Mouse (Mus musculus): ENCODE measurements at regions not wholly inside any gene's neighbourhood (a gene's known extent, or its start where the extent isn't known, plus 50 kb on each side); places are given as distances from the start of the nearest gene placed in this dataset.

DNA sequence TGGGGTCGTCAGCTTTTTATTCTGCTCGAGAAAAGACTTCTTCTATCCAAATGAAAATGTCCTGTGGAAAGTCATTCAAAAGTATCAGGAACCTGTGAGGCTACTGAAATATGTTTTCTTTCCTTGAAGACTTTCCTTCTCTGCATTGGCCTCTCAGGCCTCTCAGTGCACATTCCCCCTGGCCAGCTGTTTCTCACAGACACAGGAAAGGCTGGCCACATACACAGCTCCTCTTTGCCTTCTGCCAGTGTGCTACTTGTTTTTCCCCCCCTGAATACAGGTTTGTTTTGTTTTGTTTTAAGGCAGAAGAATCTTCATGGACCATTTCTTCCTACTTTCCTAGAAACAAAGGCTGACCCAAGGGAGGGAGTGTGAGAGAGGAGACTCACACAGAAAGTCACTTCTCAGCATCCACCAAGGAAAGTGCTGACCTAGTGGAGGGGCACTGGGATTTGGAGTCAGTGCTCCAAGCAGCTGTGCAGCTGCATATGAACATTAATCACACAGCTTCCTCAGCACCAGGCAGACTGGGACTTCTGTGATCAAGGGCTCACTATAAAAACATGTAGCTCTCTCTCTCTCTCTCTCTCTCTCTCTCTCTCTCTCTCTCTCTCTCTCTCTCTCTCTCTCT is 324.0 kb downstream of the Etaa1 start:
- DNase-seq (ENCODE audit: low spot score) = no peak

GRCm38 (mm10) chr11:17630172-17630553 is 323.5 kb downstream of the Etaa1 start:
- DNase-seq (ENCODE audit: low spot score) = no peak

GRCm38 (mm10) chr11:17637158-17637557 is 316.5 kb downstream of the Etaa1 start:
- DNase-seq (ENCODE audit: low spot score) = no peak

GRCm38 (mm10) chr11:17639922-17640321 is 313.8 kb downstream of the Etaa1 start:
- no peak for DNase-seq (ENCODE audit: low spot score)

DNA sequence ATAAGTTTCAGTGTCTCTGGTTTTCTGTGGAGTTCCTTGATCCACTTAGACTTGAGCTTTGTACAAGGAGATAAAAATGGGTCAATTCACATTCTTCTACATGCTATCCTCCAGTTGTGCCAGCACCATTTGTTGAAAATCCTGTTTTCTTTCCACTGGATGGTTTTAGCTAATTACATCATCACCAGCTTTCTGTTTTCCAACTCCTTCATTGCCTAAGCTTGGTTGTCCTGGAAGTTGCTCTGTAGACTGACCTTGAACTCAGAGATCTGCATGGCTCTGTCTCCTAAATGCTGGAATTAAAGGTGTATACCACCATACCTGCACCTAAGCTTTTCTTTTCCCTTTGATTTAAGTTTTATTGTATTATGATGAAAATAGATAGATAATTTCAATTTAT is 306.2 kb downstream of the Etaa1 start:
- no peak for DNase-seq (ENCODE audit: low spot score)

DNA sequence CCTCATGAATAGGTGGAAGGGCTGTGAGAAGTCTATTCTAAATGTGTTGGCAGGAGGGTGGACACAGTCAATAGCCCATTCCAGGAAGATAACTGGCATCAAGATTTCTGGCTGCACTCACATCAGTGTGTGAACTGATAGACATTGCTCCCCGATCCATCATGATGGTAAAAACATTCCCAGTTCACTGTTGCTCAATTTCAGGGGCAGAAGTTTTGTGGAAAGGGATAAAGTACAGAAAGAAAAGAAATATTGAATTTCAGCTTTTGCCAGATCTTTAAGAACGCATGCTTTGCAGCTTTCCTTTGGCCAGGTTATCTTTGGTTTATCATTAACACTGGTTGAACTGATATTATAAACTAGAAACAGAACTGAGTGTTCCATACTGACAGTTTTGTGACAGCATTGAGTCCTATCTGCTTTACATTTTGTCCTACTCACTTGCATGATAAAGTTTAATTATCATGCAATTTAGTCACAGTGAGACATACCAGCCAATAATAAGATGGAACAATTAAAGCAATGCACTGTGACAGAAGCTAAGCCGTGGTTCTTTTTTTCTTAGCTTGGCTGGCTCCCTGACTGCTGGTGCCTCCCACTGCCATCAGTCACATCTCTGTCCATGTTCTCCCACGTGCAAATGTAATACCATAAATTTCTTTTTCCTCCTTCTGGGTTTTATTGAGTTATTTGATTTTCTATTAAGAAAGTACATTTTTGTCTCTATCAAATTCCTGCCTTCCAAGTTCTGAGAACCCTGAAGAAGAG is 302.1 kb downstream of the Etaa1 start:
- DNase-seq (ENCODE audit: low spot score) = no peak

GRCm38 (mm10) chr11:17655840-17656239 is 297.8 kb downstream of the Etaa1 start:
- no peak for DNase-seq (ENCODE audit: low spot score)

DNA sequence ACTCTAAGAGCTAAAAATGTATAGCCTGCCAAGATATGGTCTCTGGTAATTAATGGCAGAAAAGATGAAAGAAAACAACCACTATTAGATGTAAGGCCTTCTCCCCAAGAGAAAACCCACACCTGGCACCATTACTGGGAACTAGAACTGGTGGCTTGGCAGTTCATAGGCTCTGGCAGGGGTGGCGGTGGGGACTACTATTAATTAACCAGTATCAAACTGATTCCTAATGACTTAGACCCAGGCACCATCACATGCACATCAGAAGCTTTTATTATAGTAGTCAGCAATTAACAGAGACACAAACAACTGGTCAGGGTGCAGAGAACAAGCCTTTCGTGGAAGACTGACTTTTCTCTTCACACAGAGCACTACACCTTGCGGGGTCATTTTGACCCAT is 296.0 kb downstream of the Etaa1 start:
- no peak for DNase-seq (ENCODE audit: low spot score)

DNA sequence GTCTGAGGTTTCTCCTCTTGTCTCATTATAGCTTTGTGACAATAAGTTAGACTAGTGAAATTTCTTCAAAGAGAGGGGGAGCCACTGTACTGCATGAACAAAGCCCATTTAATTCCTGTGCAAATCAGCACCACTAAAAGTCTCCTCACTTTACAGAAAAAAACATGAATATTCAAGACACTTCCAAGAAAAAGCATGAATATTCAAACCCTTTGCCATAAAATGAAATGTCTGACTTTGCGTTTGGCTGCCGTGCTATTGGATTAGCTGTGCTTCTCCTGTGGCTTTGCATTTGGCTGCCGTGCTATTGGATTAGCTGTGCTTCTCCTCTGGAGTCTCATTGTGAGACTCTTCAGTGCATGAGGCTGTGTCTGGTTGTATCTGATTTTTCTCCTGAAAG is 295.4 kb downstream of the Etaa1 start:
- DNase-seq (ENCODE audit: low spot score) = no peak

DNA sequence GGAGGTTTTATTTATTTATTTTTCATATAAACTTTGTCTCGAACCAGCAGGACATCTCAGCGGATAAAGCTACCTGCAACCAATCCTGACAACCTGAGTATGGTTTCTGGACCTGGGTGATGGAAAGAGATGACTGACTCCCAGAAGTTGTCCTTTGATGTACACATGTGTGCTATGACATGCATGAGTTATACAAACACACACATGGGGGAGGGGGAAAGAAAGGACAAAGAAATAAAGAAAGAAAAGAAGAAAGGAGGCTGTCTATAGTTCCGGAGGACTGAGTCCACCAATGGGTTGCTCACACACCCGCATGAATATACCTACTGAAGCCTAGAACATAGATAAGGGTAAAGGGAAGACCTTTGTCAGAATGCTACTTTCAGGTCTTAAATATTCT is 295.0 kb downstream of the Etaa1 start:
- DNase-seq (ENCODE audit: low spot score) = no peak

- DNase-seq (ENCODE audit: low spot score) = no peak
Observed at GRCm38 (mm10) chr11:17663893-17664292, 289.8 kb downstream of the Etaa1 start.

- no peak for DNase-seq (ENCODE audit: low spot score)
Observed at GRCm38 (mm10) chr11:17665624-17666552, 287.8 kb downstream of the Etaa1 start.

- DNase-seq (ENCODE audit: low spot score) = no peak
Observed at GRCm38 (mm10) chr11:17680998-17681397, 272.7 kb downstream of the Etaa1 start.

GRCm38 (mm10) chr11:17685711-17686113 is 268.0 kb downstream of the Etaa1 start:
- peak; percentile 47 for DNase-seq (ENCODE audit: low spot score)

DNA sequence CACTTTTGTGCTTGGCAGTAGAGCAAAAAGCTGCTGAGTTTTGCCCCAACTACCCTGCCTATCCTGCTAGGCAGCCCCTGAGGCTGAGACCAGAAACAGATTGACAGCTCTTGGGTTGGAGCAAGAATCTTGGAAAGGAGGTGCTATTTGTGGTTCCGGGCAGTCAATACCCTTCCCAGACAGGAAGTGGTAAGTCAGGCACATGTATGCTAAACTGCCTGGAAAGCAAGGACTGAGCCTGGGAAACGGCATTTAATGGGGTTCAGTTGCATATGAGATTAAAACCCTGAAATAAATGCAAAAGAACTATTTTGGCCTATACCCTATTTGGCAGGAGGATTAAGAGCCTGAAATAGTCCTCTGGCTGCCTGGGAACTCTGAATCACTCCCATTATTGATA is 266.9 kb downstream of the Etaa1 start:
- no peak for DNase-seq (ENCODE audit: low spot score)

GRCm38 (mm10) chr11:17694145-17694544 is 259.5 kb downstream of the Etaa1 start:
- no peak for DNase-seq (ENCODE audit: low spot score)

- peak; percentile 54 for DNase-seq (ENCODE audit: low spot score)
Observed at GRCm38 (mm10) chr11:17708769-17709168, 244.9 kb downstream of the Etaa1 start.

GRCm38 (mm10) chr11:17722051-17722450 is 231.6 kb downstream of the Etaa1 start:
- DNase-seq (ENCODE audit: low spot score) = no peak

DNA sequence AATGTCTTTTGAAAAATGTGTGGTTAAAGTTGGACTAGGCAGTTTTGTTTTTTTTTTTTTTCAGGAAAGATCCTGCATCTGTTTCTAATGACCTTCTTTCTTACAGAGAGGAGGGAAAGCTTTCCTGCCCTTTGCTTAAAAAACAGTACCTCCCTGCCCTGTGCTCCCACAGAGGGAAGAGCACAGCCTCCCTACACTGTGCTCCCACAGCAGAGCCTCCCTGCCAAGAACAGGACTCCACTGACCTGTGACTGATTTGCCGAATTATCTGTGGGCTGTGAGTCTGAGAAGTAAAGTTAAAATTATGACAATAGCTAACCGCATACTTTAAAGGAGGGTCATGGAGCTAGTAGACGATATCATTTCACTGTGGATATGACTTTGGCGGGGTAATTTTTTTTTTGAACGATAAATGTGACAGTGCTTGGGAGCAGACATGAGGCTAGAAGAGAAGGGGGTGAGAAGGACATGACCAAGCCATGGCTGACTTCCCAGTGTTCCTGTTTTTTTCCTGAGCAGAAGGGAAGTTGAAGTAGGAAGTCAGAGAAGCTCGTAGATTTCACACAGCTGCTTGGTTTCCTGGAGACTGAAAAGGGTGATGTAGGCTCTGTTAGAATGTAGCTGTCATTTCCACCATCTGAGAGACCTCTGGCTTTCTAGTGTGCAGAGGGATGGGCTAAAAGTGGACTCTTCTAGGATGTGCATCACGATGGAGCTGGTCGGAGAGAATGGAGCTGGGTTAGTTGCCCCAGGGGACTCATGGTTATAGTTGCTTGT is 226.2 kb downstream of the Etaa1 start:
- peak; percentile 7 for DNase-seq (ENCODE audit: low spot score)

- DNase-seq (ENCODE audit: low spot score) = no peak
Observed at GRCm38 (mm10) chr11:17733075-17733474, 220.6 kb downstream of the Etaa1 start.

DNA sequence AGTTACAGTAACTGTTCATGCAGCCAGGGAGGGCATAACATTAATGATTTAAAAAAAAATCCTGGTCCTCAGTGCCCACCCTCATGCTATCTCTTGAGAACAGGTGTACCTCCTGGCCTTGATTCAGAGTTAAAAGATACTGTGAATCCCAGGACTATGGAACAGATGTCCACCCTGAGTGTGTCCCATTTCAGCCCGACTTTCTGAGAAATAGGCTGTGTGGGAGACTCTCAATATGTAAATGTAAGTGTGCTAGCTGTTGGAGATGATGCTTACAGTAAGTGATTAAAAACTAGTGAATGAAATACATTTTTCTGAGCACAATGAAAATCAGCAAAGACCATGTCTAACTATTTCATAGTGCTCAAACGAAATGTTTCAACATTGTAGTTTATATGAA is 219.2 kb downstream of the Etaa1 start:
- DNase-seq (ENCODE audit: low spot score) = no peak

- no peak for DNase-seq (ENCODE audit: low spot score)
Observed at GRCm38 (mm10) chr11:17738879-17739278, 214.8 kb downstream of the Etaa1 start.

All from lung, postnatal 25 days (tissue).